Mouse (Mus musculus) lung, postnatal 25 days (tissue): ENCODE results near the gene Gm3373.
"Not testable (repeated sequence)": the region's sequence is repeated elsewhere in the genome, so short reads cannot be mapped to it uniquely, and the experiment has no call there.

Source experiments
- DNase-seq: peaks from one replicate; pipeline ENCODE4 v3.0.0; 2022; ENCODE audit warnings: low spot score

Gene Gm3373

DNA sequence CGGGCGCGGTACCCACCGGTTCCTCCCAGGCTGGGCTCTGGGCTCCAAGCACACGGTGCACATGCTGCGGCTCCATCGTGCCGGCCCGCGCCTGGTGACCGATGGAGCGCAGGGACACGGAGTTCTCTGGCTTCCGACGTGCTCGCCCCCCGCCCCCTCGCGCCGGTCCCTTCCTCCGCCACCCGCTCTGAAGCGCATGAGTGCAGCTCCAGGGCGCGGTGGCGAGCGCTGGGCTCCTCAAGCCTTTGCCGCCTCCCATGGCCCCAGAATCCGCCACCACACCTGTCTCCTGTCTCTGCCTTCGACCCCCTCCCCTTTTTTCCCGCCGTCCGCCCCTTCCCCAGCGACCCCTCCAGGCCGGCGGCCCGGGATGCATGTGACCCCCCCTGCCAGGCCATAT, at the start of gene Gm3373:
Gm3373 (minus strand) TSS at position 101 of the 400 bp plus-strand sequence.
- DNase-seq, result not testable (repeated sequence)

DNA sequence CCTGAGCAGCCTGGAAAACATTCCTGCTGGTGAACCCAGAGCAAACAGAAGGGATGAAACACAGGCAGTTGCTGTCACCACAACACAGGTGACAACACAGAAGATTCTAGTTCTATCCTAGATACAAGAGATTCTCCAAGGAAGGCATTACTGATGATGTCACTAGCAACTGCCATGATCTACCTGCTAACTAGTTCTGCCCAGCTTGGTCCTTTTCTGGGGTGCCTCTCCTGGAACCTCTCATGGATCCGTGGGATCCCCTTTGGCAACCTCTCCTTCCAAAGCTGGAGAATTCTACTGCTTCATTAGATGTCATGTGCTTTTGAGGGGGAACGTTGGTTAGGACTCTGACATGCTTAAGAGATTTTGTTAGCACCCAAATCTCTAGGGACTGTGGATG, 54.0 kb downstream of the Gm3373 start, which contains the start of gene Gm9603:
Gm9603 (minus strand) TSS at position 101 of the 400 bp plus-strand sequence.
- DNase-seq, result not testable (repeated sequence)
